Mouse (Mus musculus): ENCODE measurements around the gene Nprl2. TPM values are rescaled to one million over a fixed set of nuclear protein-coding genes. Genes with fewer than 3 reads are reported as not detected.
A peak's percentile ranks its signal among the peaks of the same experiment; 100 is the strongest.

Nprl2 gene
- polyA plus RNA-seq, 1 experiment from 2014 or later: 40.7 TPM

DNA sequence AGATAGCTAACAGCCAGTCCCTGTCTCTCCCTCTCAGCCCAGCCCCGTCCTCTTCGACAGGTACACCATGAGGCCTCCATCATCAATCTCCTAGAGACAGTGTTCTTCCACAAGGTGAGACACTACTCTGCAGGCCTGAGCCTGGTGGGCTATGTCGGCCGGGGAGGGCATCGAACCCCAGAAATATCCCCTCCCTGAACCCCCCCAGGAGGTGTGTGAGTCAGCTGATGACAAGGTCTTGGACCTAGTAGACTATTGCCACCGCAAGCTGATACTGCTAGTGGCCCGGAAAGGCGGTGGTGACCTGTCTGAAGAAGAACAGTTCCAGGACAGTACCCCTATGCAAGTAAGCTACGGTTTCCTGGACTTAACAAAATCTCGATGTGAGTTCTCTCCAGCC lies 6.8 kb downstream of the Nprl2 start:
- DNase-seq (ENCODE audit: low spot score): no peak
- no peaks in the 10 kb centered on the region for H3K36me3 ChIP-seq (ENCODE audit: control insufficient read depth, insufficient read depth, low read length)
- peaks cover 14% of the 10 kb centered on the region for H3K27me3 ChIP-seq (ENCODE audit: control insufficient read depth, insufficient read depth, low read length)
- no peak overlapping the region for H3K4me2 ChIP-seq (ENCODE audit: low read depth, low read length, severe bottlenecking)
- no peak for ATAC-seq (replicated peaks; ENCODE audit: low FRiP score)
- no peak overlapping the region for H3K4me3 ChIP-seq (ENCODE audit: low read depth, low read length)
- H3K27ac ChIP-seq (ENCODE audit: low read depth, low read length): no peak overlapping the region
- 93% methylated on average over 10 of the region's 10 CpGs for whole genome bisulfite sequencing
- no peak overlapping the region for H3K9ac ChIP-seq (ENCODE audit: low read length)
- H3K4me1 ChIP-seq (replicated peaks; ENCODE audit: control insufficient read depth, insufficient read depth, low read length): peaks cover 29% of the 10 kb centered on the region
- no peaks in the 10 kb centered on the region for H3K9me3 ChIP-seq (ENCODE audit: control insufficient read depth, low read length)

DNA sequence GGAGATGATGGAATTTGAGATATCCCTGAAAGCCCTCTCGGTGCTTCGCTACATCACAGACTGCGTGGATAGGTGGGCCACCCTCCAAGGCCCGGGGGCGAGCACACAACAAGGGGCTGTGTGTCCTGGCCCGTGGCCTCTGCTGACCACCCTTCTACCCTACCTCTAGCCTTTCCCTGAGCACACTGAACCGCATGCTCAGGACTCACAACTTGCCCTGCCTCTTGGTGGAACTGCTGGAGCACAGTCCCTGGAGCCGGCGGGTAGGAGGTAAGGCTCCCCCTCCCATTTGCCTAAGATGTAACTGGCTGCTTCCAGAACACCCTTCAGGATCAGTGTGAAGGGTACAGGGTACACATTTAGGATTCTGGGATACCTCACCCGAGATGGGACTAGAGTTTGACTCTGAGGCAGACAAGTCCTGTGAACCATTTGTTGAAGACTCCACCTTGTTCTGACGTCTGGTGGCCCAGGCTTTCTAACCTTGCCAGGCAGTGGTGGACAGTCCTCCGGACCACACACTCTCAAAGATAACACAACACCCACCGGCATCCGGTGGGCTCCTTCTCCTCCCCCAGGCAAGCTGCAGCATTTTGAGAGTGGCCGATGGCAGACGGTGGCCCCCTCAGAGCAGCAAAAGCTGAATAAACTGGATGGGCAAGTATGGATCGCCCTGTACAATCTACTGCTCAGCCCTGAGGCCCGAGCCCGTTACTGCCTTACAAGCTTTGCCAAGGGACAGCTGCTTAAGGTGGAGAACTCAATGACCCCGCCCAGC lies 7.5 kb downstream of the Nprl2 start:
- Histone ChIP-seq H3K27ac (ENCODE audit: low read depth, low read length) (no peak overlapping the region), H3K9ac (ENCODE audit: low read length) (no peak overlapping the region), H3K4me1 (replicated peaks; ENCODE audit: control insufficient read depth, insufficient read depth, low read length) (peaks cover 29% of the 10 kb centered on the region), H3K36me3 (ENCODE audit: control insufficient read depth, insufficient read depth, low read length) (no peaks in the 10 kb centered on the region), H3K9me3 (ENCODE audit: control insufficient read depth, low read length) (no peaks in the 10 kb centered on the region), H3K4me3 (ENCODE audit: low read depth, low read length) (no peak overlapping the region), H3K4me2 (ENCODE audit: low read depth, low read length, severe bottlenecking) (no peak overlapping the region), H3K27me3 (ENCODE audit: control insufficient read depth, insufficient read depth, low read length) (peaks cover 14% of the 10 kb centered on the region)
- ATAC-seq (replicated peaks; ENCODE audit: low FRiP score): no peak
- 88% methylated on average over 20 of the region's 20 CpGs for WGBS
- no peak for DNase-seq (ENCODE audit: low spot score)

DNA sequence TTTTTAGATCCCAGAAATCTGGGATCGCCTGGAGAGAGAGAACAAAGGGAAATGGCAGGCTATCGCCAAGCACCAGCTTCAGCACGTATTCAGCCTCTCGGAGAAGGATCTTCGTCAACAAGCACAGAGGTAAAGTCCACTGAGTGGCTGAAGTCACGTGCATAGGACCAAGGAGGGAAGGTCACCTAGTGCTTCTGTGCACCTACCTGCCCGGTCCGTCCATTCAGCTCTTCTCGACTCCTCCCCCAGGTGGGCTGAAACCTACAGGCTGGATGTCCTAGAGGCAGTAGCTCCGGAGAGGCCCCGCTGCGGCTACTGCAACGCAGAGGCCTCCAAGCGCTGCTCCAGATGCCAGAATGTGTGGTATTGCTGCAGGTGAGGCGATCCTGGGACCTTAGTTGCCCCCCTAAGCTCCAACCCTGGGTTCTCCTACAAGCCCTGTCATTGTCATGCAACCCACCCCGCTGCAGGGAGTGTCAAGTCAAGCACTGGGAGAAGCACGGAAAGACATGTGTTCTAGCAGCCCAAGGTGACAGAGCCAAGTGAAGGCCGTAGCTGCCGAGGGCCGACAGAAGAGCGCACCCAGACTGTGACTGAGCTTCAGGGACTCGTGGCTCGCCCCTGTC lies 8.6 kb downstream of the Nprl2 start:
- peak overlapping the region; percentile 36 for H3K4me3 ChIP-seq (ENCODE audit: low read depth, low read length)
- no peak overlapping the region for H3K27ac ChIP-seq (ENCODE audit: low read depth, low read length)
- H3K9me3 ChIP-seq (ENCODE audit: control insufficient read depth, low read length): no peaks in the 10 kb centered on the region
- H3K9ac ChIP-seq (ENCODE audit: low read length): peak overlapping the region; percentile 77
- peaks cover 31% of the 10 kb centered on the region for H3K4me1 ChIP-seq (replicated peaks; ENCODE audit: control insufficient read depth, insufficient read depth, low read length)
- peak overlapping the region; percentile 84 for H3K4me2 ChIP-seq (ENCODE audit: low read depth, low read length, severe bottlenecking)
- DNase-seq (ENCODE audit: low spot score): no peak
- no peak for ATAC-seq (replicated peaks; ENCODE audit: low FRiP score)
- H3K27me3 ChIP-seq (ENCODE audit: control insufficient read depth, insufficient read depth, low read length): peaks cover 14% of the 10 kb centered on the region
- no peaks in the 10 kb centered on the region for H3K36me3 ChIP-seq (ENCODE audit: control insufficient read depth, insufficient read depth, low read length)
- 23% methylated on average over 23 of the region's 23 CpGs for WGBS

DNA sequence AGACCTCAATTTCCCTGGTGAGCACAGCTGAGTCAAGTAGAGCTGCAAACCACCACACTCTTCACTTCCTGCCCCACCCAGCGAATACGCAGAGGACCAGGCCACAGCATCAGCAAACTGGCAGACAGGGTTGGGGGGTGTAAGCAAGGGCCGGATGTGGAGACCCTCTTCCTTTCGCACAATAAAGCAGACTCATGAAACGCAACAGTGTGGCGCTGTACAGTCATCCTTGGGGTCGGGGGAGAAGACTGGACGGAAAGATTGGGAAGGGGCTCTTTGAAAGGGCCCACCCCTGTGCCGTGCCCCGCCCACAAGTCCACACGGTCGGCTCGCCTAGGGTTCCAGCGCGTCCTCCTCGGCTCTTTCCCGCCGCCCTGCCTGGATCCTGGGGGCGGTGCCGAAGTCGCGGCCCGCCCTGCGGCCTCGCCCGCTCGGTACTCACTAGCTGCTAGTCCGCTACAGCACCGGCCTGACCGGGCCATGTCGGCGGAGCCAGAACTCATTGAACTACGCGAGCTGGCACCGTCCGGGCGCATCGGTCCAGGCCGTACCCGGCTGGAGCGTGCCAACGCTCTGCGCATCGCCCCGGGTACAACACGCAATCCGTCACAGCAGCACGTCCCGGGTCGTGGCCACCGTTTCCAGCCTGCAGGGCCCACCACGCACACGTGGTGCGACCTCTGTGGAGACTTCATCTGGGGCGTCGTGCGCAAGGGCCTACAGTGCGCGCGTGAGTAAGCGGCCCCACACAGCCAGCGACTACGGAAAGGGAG lies 9.3 kb downstream of the Nprl2 start, which contains the start of gene Rassf1:
TSS of gene Rassf1 (plus strand) at position 439 of the 773 bp plus-strand sequence.
- peaks cover 14% of the 10 kb centered on the region for H3K27me3 ChIP-seq (ENCODE audit: control insufficient read depth, insufficient read depth, low read length)

DNA sequence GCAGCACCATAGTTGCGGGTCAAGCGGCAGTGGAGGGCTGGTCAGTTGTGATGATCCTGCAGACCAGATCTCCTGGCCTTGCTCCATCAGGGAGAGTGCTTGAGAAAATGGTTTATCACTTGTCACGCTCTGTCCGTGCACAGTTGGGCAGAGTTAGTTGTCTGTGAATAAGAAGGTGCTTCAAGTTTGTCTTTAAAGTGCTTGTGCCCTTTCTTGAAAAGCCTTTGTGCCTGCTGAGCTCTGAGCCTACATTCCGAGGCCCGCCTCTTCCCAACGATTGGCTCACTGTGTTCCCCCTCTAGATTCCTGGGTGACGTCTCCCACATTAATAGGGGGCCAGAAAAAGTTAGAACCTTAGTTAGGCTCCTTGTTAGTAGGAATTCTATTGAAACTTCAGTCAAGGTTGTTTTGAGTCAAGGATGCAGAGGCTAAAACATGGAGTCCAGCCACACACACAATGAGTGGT lies 9.9 kb downstream of the Nprl2 start:
- no peak for ATAC-seq (replicated peaks; ENCODE audit: low FRiP score)

More for the DNA sequence above, 9.3 kb downstream of the Nprl2 start, which contains the start of gene Rassf1:
- peaks cover 37% of the 10 kb centered on the region for H3K4me1 ChIP-seq (replicated peaks; ENCODE audit: control insufficient read depth, insufficient read depth, low read length)
- peak within 1 kb of the TSS; percentile 36 for H3K4me3 ChIP-seq (ENCODE audit: low read depth, low read length)
- H3K9me3 ChIP-seq (ENCODE audit: control insufficient read depth, low read length): no peaks in the 10 kb centered on the region
- H3K9ac ChIP-seq (ENCODE audit: low read length): peak within 1 kb of the TSS; percentile 77
- no peaks in the 10 kb centered on the region for H3K36me3 ChIP-seq (ENCODE audit: control insufficient read depth, insufficient read depth, low read length)
- H3K27ac ChIP-seq (ENCODE audit: low read depth, low read length): no peak within 1 kb of the TSS
- DNase-seq (ENCODE audit: low spot score) (peak; percentile 82), ATAC-seq (replicated peaks; ENCODE audit: low FRiP score) (peak; percentile 7)
- 1% methylated on average over 63 of the region's 63 CpGs for WGBS
- peak within 1 kb of the TSS; percentile 84 for H3K4me2 ChIP-seq (ENCODE audit: low read depth, low read length, severe bottlenecking)

DNA sequence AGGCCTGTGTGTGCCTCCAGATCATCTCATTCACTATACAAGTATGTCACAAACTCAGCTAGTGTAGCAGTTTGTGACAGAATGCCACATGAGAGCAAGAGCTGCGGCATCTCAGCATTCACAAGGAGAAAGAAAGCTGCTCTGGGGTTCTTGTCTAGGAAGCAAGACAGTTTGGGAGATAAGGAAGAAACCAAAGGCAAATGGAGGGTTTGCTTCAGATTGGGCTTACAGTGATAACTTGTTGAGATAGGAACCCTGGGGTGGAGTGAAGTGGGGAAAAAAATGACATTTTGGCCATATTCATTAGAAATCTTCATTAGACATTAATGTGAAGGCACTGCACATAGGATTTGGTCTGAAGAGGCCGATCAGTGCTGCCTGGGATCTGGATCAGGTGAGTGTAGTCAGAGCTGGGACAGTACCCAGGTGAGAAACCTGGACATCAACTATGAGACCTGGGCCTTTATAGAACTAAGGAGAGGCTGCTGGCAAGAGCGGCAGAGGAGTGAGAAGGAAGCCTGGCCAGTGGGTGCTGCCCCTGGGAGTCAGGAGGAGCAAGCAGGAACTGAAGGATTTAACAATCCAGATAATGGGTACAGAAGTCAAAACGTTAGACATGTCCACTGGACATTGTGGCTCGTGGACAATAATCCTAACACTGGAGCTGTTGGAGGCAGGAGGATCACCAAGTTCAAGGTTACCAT lies 10.8 kb downstream of the Nprl2 start:
- peaks cover 14% of the 10 kb centered on the region for H3K27me3 ChIP-seq (ENCODE audit: control insufficient read depth, insufficient read depth, low read length)
- no peak overlapping the region for H3K27ac ChIP-seq (ENCODE audit: low read depth, low read length)
- H3K4me2 ChIP-seq (ENCODE audit: low read depth, low read length, severe bottlenecking): peak overlapping the region; percentile 1; the same call in 1 of the 2 replicates
- no peak for DNase-seq (ENCODE audit: low spot score)
- H3K9ac ChIP-seq (ENCODE audit: low read length): no peak overlapping the region
- WGBS: 74% methylated on average over 5 of the region's 5 CpGs
- ATAC-seq (replicated peaks; ENCODE audit: low FRiP score): no peak
- no peaks in the 10 kb centered on the region; the same call in 1 of the 2 replicates for H3K36me3 ChIP-seq (ENCODE audit: control insufficient read depth, insufficient read depth, low read length)
- peaks cover 29% of the 10 kb centered on the region for H3K4me1 ChIP-seq (replicated peaks; ENCODE audit: control insufficient read depth, insufficient read depth, low read length)
- no peaks in the 10 kb centered on the region for H3K9me3 ChIP-seq (ENCODE audit: control insufficient read depth, low read length)
- no peak overlapping the region for H3K4me3 ChIP-seq (ENCODE audit: low read depth, low read length)

More for the DNA sequence above, 9.9 kb downstream of the Nprl2 start:
- Histone ChIP-seq H3K9ac (ENCODE audit: low read length) (peak overlapping the region; percentile 77), H3K4me3 (ENCODE audit: low read depth, low read length) (peak overlapping the region; percentile 36), H3K27me3 (ENCODE audit: control insufficient read depth, insufficient read depth, low read length) (peaks cover 14% of the 10 kb centered on the region), H3K4me2 (ENCODE audit: low read depth, low read length, severe bottlenecking) (peak overlapping the region; percentile 84), H3K9me3 (ENCODE audit: control insufficient read depth, low read length) (no peaks in the 10 kb centered on the region), H3K36me3 (ENCODE audit: control insufficient read depth, insufficient read depth, low read length) (no peaks in the 10 kb centered on the region), H3K27ac (ENCODE audit: low read depth, low read length) (no peak overlapping the region), H3K4me1 (replicated peaks; ENCODE audit: control insufficient read depth, insufficient read depth, low read length) (peaks cover 36% of the 10 kb centered on the region)
- DNase-seq (ENCODE audit: low spot score): no peak
- 3% methylated on average over 8 of the region's 8 CpGs for WGBS

DNA sequence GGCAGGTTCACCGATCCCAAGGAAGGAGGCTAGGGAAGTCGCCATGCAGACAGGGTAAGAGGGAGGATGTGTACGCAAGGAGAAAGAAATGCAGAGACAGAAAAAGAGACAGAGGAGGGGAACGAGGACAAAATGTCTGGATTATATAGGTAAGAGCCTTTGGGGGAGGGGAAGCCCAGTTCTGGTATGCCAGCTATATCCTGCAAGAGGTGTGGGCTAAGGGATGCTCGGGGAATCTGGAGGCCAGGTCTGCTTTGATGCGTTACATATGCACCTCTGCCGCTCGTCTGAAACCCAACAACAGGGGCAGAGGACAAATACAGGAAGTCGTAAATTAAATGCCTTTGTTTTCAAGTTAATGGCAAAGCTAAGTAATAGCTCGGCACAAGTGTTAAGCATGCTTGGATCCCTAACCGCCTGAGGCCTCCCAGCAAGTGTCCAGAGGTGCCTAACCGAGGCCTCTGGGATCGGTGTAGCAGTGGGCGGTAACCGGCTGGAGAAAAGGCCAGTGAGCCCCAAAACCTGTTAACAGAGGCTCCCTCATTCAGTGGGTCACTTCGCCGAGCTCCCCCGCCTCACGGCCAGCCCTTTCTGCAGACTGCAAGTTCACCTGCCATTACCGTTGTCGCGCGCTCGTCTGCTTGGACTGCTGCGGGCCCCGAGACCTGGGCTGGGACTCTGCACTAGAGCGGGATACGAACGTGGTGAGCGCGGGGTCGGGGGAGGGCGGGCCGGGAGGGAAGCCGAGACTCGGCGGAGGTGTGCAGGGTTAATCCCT lies 11.7 kb downstream of the Nprl2 start:
- peaks cover 14% of the 10 kb centered on the region for H3K27me3 ChIP-seq (ENCODE audit: control insufficient read depth, insufficient read depth, low read length)
- H3K4me2 ChIP-seq (ENCODE audit: low read depth, low read length, severe bottlenecking): peak overlapping the region; percentile 89
- peak overlapping the region; percentile 71 for H3K9ac ChIP-seq (ENCODE audit: low read length)
- peak; percentile 6 for ATAC-seq (replicated peaks; ENCODE audit: low FRiP score)
- peak overlapping the region; percentile 67 for H3K4me3 ChIP-seq (ENCODE audit: low read depth, low read length)
- H3K9me3 ChIP-seq (ENCODE audit: control insufficient read depth, low read length): no peaks in the 10 kb centered on the region
- peaks cover under 1% of the 10 kb centered on the region; the same call in 1 of the 2 replicates for H3K36me3 ChIP-seq (ENCODE audit: control insufficient read depth, insufficient read depth, low read length)
- DNase-seq (ENCODE audit: low spot score): no peak
- WGBS: 5% methylated on average over 37 of the region's 37 CpGs
- H3K27ac ChIP-seq (ENCODE audit: low read depth, low read length): peak overlapping the region; percentile 71
- peaks cover 29% of the 10 kb centered on the region for H3K4me1 ChIP-seq (replicated peaks; ENCODE audit: control insufficient read depth, insufficient read depth, low read length)

Measured in forebrain, embryonic 11.5 days (tissue).